Mouse (Mus musculus): Measurements from ENCODE around the gene Arpc1a. TPM values are rescaled to one million over a fixed set of nuclear protein-coding genes. Genes with fewer than 3 reads are reported as not detected.

The Arpc1a gene
- total and polyA plus RNA-seq, 3 experiments: 85.8 to 306 (median 187) TPM

DNA sequence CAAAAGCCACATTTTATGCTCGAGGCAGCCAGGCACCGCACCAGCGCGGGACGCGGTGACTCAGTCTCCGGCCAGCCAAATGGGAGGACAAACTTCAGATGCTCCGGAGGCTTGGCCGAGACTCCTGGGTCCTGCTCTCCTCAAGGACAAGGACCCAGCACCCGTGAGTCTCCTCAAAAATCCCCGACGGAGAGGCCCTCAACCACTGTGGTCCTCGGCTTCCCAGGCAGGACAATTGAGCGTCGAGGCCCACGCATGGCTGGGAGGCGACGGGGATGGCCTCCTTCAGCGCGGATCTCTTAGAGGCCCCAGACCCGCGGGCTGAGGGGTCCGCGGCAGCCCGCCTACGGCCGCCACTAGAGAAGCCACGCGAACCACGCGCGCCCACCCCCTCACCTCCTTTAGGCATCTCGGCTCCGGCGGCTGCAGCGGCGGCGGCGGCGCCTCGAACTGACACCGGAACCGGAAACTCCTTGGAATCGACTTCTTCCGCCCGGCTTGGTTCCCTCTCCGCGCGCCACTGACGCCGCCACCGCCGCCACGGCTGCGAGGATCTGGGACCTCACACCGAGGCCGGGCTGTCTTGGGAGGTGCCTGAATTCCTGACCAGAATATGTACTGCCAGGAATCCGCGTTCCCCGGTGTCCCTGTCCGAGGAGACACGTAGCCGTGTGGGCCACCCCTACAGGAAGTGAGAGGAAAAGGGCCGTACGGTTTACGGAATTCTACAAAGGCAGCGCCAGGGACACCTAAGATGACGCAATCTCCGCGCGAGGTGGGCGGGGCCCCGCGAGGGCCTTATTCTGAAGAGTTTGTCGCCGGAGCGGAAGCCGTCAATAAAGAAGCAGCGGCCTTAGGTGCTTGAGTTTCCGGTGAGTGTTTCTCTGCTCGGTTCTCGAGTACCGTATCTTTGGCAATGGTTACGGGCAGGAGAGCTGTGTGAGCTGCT, 56.2 kb downstream of the Arpc1a start, which contains the start of the genes Pdap1 and Bud31:
TSS of gene Pdap1 (minus strand) at position 668 of the 949 bp plus-strand sequence.
TSS of gene Bud31 (plus strand) at position 792 of the 949 bp plus-strand sequence.
- Histone ChIP-seq H3K36me3 (ENCODE audit: control insufficient read depth in 1 of 2, insufficient read depth in 2 of 2, low read length in 2 of 2) (peaks cover 19 to 21% of the 10 kb centered on the region in 2 experiments), H3K4me1 (ENCODE audit: control insufficient read depth in 1 of 2, insufficient read depth in 2 of 2, low read length in 2 of 2) (peaks cover 2 to 21% of the 10 kb centered on the region in 2 experiments; a peak in 2 of 4 replicates), H3K9ac (ENCODE audit: control insufficient read depth, low read depth, low read length, poor library complexity, severe bottlenecking) (peak within 1 kb of the TSS; percentile 95), H3K27ac (ENCODE audit: control insufficient read depth, low read depth, low read length) (peak within 1 kb of the TSS; percentile 97), H3K79me2 (ENCODE audit: control insufficient read depth, insufficient read depth, low read length, poor library complexity) (peaks cover 44% of the 10 kb centered on the region), H3K27me3 (ENCODE audit: control insufficient read depth in 1 of 2, insufficient read depth in 2 of 2, low read length in 2 of 2) (no peaks in the 10 kb centered on the region), H3K9me3 (replicated peaks; ENCODE audit: insufficient read depth, low read length) (no peaks in the 10 kb centered on the region), H3K4me3 (ENCODE audit: control insufficient read depth in 1 of 2, insufficient read depth in 1 of 2, low read depth in 2 of 2, low read length in 2 of 2) (peak within 1 kb of the TSS; percentile 85 to 95)
- peak; percentile 96 for DNase-seq (ENCODE audit: low read depth, low spot score)
- TF ChIP-seq USF2 (IDR thresholded peaks at IDR 0.05; ENCODE audit: borderline replicate concordance in 1 of 2, insufficient read depth in 1 of 2, low read depth in 1 of 2, low read length in 2 of 2) (no peak), POLR2AphosphoS5 (IDR thresholded peaks at IDR 0.05; ENCODE audit: borderline replicate concordance, low read depth, low read length) (no peak), NELFE (IDR thresholded peaks at IDR 0.05; ENCODE audit: low read depth, low read length) (peak; percentile 90), ETS1 (IDR thresholded peaks at IDR 0.05; ENCODE audit: low read depth, low read length) (peak; percentile 67), NRF1 (IDR thresholded peaks at IDR 0.05; ENCODE audit: insufficient read depth, low read depth, low read length, poor library complexity, severe bottlenecking) (peak; percentile 22; the same call in 1 of the 2 replicates), E2F4 (IDR thresholded peaks at IDR 0.05; ENCODE audit: borderline replicate concordance, low read depth, low read length) (no peak), TAL1 (IDR thresholded peaks at IDR 0.05; ENCODE audit: low read length) (no peak), KAT2A (conservative IDR thresholded peaks at IDR 0.05; ENCODE audit: low read depth, low read length) (peak; percentile 73), RCOR1 (IDR thresholded peaks at IDR 0.05; ENCODE audit: low read depth, low read length) (no peak; the same call in 1 of the 2 replicates), MAZ (IDR thresholded peaks at IDR 0.05; ENCODE audit: low read depth, low read length) (no peak; the same call in 1 of the 2 replicates), MYC (IDR thresholded peaks at IDR 0.05; ENCODE audit: low read depth, low read length) (peak; percentile 85), SMC3 (IDR thresholded peaks at IDR 0.05; ENCODE audit: low read depth, low read length) (no peak), GABPA (IDR thresholded peaks at IDR 0.05; ENCODE audit: low read depth, low read length) (no peak), CTCF (IDR thresholded peaks at IDR 0.05 in 2 of 3, conservative IDR thresholded peaks at IDR 0.05 in 1 of 3; ENCODE audit: control insufficient read depth in 1 of 3, insufficient read depth in 1 of 3, low read depth in 2 of 3, low read length in 3 of 3, poor library complexity in 1 of 3, severe bottlenecking in 1 of 3) (peak in 1 of 3 experiments; percentile 31; a peak in 2 of 6 replicates), CHD1 (IDR thresholded peaks at IDR 0.05; ENCODE audit: low read depth, low read length) (no peak), MAFK (IDR thresholded peaks at IDR 0.05; ENCODE audit: borderline replicate concordance, low read depth, low read length) (no peak), MEF2A (IDR thresholded peaks at IDR 0.05; ENCODE audit: extremely low read depth, insufficient replicate concordance, low read depth, low read length, poor library complexity, severe bottlenecking) (no peak), POLR2A (IDR thresholded peaks at IDR 0.05; ENCODE audit: control insufficient read depth in 1 of 2, insufficient read depth in 1 of 2, low read depth in 1 of 2, low read length in 2 of 2, poor library complexity in 1 of 2) (peak; percentile 54 to 94; a peak in 2 of 4 replicates), MYB (IDR thresholded peaks at IDR 0.05; ENCODE audit: low read depth, low read length) (no peak), RAD21 (IDR thresholded peaks at IDR 0.05; ENCODE audit: low read depth, low read length) (no peak), EP300 (IDR thresholded peaks at IDR 0.05; ENCODE audit: low read depth in 1 of 2, low read length in 2 of 2) (peak in 1 of 2 experiments; percentile 30; a peak in 1 of 4 replicates), GATA1 (IDR thresholded peaks at IDR 0.05; ENCODE audit: low read depth, low read length) (no peak), ZC3H11A (IDR thresholded peaks at IDR 0.05; ENCODE audit: low read depth, low read length) (no peak), JUND (IDR thresholded peaks at IDR 0.05; ENCODE audit: low read depth, low read length) (peak; percentile 80; the same call in 1 of the 2 replicates), ZNF384 (IDR thresholded peaks at IDR 0.05; ENCODE audit: low read depth, low read length) (no peak), TBP (IDR thresholded peaks at IDR 0.05; ENCODE audit: low read depth, low read length) (peak; percentile 97), ELF1 (IDR thresholded peaks at IDR 0.05; ENCODE audit: low read depth, low read length) (peak; percentile 69), POLR2AphosphoS2 (IDR thresholded peaks at IDR 0.05; ENCODE audit: low read length) (peak; percentile 91; the same call in 1 of the 2 replicates), UBTF (IDR thresholded peaks at IDR 0.05; ENCODE audit: borderline replicate concordance, insufficient read depth, low read depth, low read length) (peak; percentile 94; the same call in 1 of the 2 replicates), USF1 (IDR thresholded peaks at IDR 0.05; ENCODE audit: low read depth, low read length) (0 out of 2 replicates have a peak, but pooled peaks have one; percentile 25), ZMIZ1 (IDR thresholded peaks at IDR 0.05; ENCODE audit: low read depth, low read length) (peak; percentile 96), MAX (IDR thresholded peaks at IDR 0.05; ENCODE audit: low read length) (peak; percentile 100), MXI1 (IDR thresholded peaks at IDR 0.05; ENCODE audit: low read depth, low read length) (peak; percentile 76), TCF12 (IDR thresholded peaks at IDR 0.05; ENCODE audit: low read depth, low read length) (peak; percentile 84)
